Mouse (Mus musculus) thymus, adult 2 months (tissue): ENCODE data around the gene Mrpl49. TPM values are rescaled to one million over a fixed set of nuclear protein-coding genes. Genes with fewer than 3 reads are reported as not detected.
A peak's percentile ranks its signal among the peaks of the same experiment; 100 is the strongest.
"Not testable (repeated sequence)": the region's sequence is repeated elsewhere in the genome, so short reads cannot be mapped to it uniquely, and the experiment has no call there.

ENCODE experiments used
- DNase-seq: peaks from one replicate; pipeline ENCODE4 v3.0.0; 2021
- H3K27ac ChIP-seq: fragments of 200-500 bp; 2 replicates; pipeline ENCODE4 v1.5.1; 2012; ENCODE audit warnings: low read length, control low read depth; ENCODE audit not compliant: control insufficient read depth, insufficient read depth
- H3K27me3 ChIP-seq: fragments of 200-500 bp; 2 replicates; pipeline ENCODE4 v1.6.1; 2012; ENCODE audit warnings: mild to moderate bottlenecking, low read length, moderate library complexity, mixed read lengths; ENCODE audit not compliant: control insufficient read depth, insufficient read depth
- H3K36me3 ChIP-seq: fragments of 200-500 bp; 2 replicates; pipeline ENCODE4 v1.6.1; 2012; ENCODE audit warnings: mild to moderate bottlenecking, low read length, moderate library complexity; ENCODE audit not compliant: control insufficient read depth, insufficient read depth
- H3K4me1 ChIP-seq: fragments of 200-500 bp; replicated peaks from 2 replicates; pipeline ENCODE4 v1.6.1; 2012; ENCODE audit warnings: low read length; ENCODE audit not compliant: control insufficient read depth, insufficient read depth
- H3K4me3 ChIP-seq: fragments of 200-500 bp; 2 replicates; pipeline ENCODE4 v1.5.1; 2012; ENCODE audit warnings: mild to moderate bottlenecking, low read length, control low read depth, moderate library complexity; ENCODE audit not compliant: control insufficient read depth, insufficient read depth
- CTCF ChIP-seq: fragments of 200-500 bp; IDR thresholded peaks from 2 replicates; pipeline ENCODE4 v1.5.1; 2012; ENCODE audit warnings: mild to moderate bottlenecking, control low read depth, low read length, moderate library complexity, borderline replicate concordance; ENCODE audit not compliant: control insufficient read depth, poor library complexity, insufficient read depth; ENCODE audit errors: extremely low read depth
- POLR2A ChIP-seq: fragments of 200-500 bp; IDR thresholded peaks from 2 replicates; pipeline ENCODE4 v1.6.1; 2012; ENCODE audit warnings: mild to moderate bottlenecking, low read length, control low read depth, moderate library complexity; ENCODE audit not compliant: control insufficient read depth, poor library complexity, insufficient read depth; ENCODE audit errors: extremely low read depth
- WGBS: fragments of 180-500 bp; shearing (Covaris S2); methylation state at CpG from one replicate; pipeline ENCODE4 v1.1.7; 2018; 5-methylcytosine and 5-hydroxymethylcytosine counted together
- polyA plus RNA-seq: library from polyadenylated mRNA; depleted of rRNA; stranded (reverse); fragments of >200 nt; gene quantifications from 2 replicates; pipeline ENCODE4 v1.2.3, GENCODE M21; 2012

Mrpl49 gene
- polyA plus RNA-seq, 1 experiment: 28.8 TPM

DNA sequence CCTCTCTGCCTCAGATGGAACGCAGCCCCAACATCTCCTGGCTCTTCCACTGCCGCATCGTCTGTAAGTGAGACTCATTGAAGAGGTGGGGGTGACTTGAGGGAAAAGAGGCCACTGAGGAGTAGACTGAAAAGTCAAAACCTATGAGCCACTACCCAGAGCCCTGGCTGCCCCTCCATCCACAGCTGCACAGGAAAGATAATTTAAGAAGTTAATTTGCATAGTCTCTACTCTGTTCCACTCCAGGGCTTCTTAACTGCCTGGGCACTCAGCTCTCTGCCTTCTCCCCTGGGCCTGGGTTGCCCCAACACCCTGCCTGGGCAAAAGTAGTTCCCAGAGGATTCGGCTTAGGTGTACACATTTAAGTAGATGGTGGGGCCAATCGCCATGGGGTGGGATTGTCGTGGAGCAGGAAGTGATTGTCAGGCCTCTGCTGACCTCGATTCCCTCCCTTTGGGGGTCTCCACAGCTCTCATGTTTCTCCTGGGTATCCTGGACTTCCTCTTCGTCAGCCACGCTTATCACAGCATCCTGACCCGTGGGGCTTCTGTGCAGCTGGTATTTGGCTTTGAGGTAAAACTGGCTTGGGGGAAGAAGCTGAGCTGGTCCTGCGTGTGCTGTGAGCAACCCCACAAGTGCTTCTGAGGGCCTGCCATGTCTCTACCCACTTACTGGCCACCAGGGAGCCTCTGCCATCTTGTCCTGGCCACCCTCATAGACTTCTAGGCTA, 8.7 kb downstream of the Mrpl49 start:
- H3K27ac ChIP-seq: no peak overlapping the region
- H3K36me3 ChIP-seq: peaks cover 46% of the 10 kb centered on the region
- no peak for DNase-seq
- H3K27me3 ChIP-seq: no peaks in the 10 kb centered on the region
- peaks cover 14% of the 10 kb centered on the region for H3K4me1 ChIP-seq
- no peak for TF ChIP-seq CTCF
- no peak for TF ChIP-seq POLR2A
- 87% methylated on average over 11 of the region's 11 CpGs for WGBS
- H3K4me3 ChIP-seq: no peak overlapping the region

DNA sequence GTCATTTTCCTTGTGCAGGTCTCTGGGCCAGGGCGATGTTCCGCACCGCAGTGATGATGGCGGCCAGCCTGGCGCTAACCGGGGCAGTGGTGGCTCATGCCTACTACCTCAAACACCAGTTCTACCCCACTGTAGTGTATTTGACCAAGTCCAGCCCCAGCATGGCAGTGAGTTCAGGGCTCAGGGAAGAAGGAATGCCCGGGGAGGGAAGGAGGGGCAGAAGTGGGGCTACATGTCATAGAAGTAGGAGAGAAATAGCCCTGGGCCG, 9.8 kb downstream of the Mrpl49 start:
- Histone ChIP-seq H3K4me1 (peaks cover 14% of the 10 kb centered on the region), H3K27ac (no peak overlapping the region), H3K27me3 (no peaks in the 10 kb centered on the region), H3K36me3 (peaks cover 36% of the 10 kb centered on the region), H3K4me3 (peak overlapping the region; percentile 65; the same call in 1 of the 2 replicates)
- 90% methylated on average over 8 of the region's 8 CpGs for WGBS
- TF ChIP-seq POLR2A (no peak), CTCF (no peak)
- no peak for DNase-seq

DNA sequence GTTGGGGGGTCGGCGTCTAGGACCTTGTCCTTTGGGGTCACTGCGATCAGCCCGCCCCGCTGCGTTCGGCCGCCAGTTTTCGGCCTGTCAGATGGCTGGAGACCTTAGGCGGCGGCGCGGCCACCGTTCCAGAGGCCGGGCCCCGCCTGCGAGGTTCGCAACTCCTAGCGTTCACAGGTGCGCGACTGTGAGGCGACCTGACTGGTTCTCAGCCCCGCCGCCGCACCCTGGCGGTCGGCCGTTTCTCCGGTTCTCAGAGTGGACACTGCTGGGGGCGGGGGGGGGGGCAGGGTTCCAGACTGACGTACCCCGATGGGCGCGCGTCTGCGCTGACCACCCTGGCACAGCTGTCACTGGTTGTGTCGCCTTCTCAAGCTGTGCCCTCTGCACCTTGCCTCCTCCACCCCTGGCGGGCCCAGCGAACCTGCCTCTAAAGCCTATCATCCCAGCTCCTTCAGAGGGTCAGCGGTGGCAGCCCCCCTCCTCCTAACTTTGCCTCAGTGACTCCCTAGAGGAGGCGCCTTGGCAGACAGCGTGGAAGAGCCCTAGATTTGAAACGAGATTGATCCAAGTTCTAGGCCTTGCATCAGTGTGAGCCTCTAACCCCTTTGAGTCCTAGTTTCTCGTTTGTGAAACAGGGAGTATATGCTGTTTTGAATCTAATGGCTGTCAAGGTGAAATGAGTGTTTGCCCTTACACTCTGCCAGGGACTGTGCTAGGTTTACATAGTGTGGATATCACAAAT, 10.3 kb downstream of the Mrpl49 start:
- no peaks in the 10 kb centered on the region for H3K27me3 ChIP-seq
- 1% methylated on average over 44 of the region's 44 CpGs for WGBS
- peak overlapping the region; percentile 65 for H3K4me3 ChIP-seq
- DNase-seq: no peak
- peaks cover 31% of the 10 kb centered on the region for H3K36me3 ChIP-seq
- peaks cover 14% of the 10 kb centered on the region for H3K4me1 ChIP-seq
- TF ChIP-seq POLR2A (no peak), CTCF (no peak)
- peak overlapping the region; percentile 19; the same call in 1 of the 2 replicates for H3K27ac ChIP-seq

DNA sequence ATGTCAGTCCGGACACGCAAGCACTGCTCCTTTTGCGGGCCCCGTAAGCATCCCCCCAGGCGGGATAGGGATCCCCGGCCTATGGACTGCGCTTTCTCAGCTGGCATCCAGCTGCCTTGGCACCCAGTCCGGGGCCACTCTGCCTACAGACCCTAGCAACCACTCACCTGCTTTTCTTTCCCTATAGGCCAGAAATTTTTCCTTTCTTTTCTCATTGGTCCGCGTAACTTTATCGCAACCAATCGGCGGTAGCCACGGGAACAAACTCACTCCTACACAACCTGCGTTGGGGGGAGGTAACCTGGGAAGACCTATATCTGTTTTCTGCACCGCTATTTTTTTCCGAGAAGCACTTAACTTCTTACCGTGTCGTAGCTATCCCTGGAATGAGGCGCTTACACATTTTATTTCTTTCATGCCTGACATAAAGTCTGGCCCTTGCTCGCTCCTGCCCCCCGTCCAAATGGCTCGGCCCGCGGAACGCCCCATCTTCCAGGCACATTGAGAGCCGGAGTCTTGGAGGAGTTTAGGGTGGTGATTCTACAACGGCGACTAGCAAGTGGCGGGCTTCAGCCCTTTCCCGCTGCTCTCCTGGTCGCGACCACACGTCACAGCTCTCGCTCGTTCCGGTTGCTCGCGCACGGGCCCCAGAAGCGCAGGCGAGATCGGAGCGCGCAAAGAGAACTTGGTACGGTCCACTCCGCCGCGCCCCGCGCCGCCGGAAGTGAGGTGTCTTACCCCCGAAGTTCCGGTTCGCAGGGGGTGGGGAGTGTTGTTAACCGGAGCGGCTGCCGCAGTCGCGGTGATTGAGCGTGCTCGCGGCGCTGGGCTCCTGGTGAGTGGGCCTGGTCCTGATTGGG, 11.1 kb downstream of the Mrpl49 start, which contains the start of gene Syvn1:
Gene Syvn1, plus strand, starts transcription at position 283 of the 860 bp plus-strand sequence.
- TF ChIP-seq POLR2A (peak; percentile 90), CTCF (no peak)
- WGBS: under 1% methylated on average over 65 of the region's 65 CpGs
- peaks cover 14% of the 10 kb centered on the region for H3K4me1 ChIP-seq
- peak within 1 kb of the TSS; percentile 92 for H3K27ac ChIP-seq
- peak within 1 kb of the TSS; percentile 65 for H3K4me3 ChIP-seq
- peaks cover 23% of the 10 kb centered on the region for H3K36me3 ChIP-seq
- DNase-seq: peak; percentile 88
- no peaks in the 10 kb centered on the region for H3K27me3 ChIP-seq

DNA sequence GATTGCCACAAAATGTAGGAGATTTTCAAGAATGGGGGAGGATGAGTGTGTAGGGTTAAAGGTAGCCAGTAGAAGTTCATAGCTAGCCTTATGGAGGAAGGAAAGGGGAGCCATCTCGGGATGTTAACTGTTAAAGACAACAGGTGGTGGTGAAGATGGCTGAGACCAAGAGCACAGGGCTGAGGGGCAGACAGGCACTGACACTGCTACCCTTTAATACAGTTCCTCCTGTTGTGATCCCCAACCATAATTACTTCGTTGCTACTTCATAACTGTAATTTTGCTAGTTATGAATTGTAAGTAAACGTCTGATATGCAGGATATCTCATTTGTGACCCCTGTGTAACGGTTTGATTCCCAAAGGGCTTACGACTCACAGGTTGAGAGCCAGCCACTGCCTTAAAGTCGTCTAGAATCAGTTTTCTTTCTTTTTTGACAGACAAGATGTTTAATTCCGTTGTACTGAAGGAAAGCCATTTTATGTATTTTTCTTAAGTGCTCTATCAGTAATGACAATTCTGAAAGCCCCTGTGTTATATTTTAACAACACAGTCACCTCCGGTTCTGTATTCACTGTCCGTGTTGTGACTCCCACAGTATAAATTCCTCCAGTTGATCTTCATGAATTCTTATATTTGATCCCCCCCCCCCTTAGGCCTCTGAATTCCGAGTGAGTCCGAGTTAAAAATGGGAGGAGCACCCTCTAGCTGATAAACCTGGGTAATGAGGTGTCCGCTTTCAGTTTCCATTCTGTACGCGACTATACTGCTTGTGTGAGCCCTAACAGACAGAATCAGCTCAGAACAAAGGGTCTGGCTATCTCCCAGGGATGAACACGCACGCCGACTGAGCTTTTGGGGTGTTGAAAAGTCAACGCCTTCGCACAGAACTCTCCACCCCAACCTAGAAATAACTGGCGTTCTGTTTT, 12.0 kb downstream of the Mrpl49 start:
- no peaks in the 10 kb centered on the region for H3K27me3 ChIP-seq
- peaks cover 15% of the 10 kb centered on the region for H3K36me3 ChIP-seq
- peak overlapping the region; percentile 92 for H3K27ac ChIP-seq
- H3K4me3 ChIP-seq: peak overlapping the region; percentile 65
- 9% methylated on average over 20 of the region's 20 CpGs for WGBS
- no peak for DNase-seq
- TF ChIP-seq POLR2A (no peak), CTCF (no peak)
- peaks cover 14% of the 10 kb centered on the region for H3K4me1 ChIP-seq

DNA sequence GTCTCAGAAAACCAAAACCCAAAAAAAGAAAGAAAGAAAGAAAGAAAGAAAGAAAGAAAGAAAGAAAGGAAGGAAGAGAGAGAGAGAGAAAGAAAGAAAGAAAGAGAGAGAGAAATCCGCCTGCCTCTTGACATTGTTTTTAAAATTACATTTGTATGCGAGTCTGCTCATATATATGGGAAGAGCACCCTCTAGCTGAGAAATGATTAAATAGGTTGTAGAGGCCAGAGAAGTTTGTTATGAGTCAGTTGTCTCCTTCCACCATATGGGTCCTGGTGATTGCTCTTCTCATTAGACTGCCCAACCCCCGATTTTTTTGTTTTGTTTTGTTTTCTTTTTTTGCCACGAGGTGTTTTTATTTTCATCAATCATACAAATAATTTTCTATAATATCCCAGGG, 13.5 kb downstream of the Mrpl49 start:
- H3K27ac ChIP-seq, H3K4me3 ChIP-seq, H3K27me3 ChIP-seq, H3K36me3 ChIP-seq, DNase-seq: not testable (repeated sequence)
- H3K4me1 ChIP-seq: peaks cover 14% of the 10 kb centered on the region
- 32% methylated on average over 4 of the region's 4 CpGs for WGBS
